Mouse (Mus musculus) adrenal gland, postnatal 14 days (tissue): Measurements from ENCODE around the gene Klhdc4. TPM values are rescaled to one million over a fixed set of nuclear protein-coding genes. Genes with fewer than 3 reads are reported as not detected.

Experiments
- DNase-seq: peaks from one replicate; pipeline ENCODE4 v3.0.0; 2021; ENCODE audit warnings: mixed read lengths
- total RNA-seq: library from RNA; stranded (reverse); gene quantifications from 2 replicates; pipeline ENCODE4 v1.2.3, GENCODE M21; 2021

Klhdc4 gene
- total RNA-seq, 1 experiment from 2014 or later: 20.4 TPM

- no peak for DNase-seq
Observed at GRCm38 (mm10) chr8:121808032-121808431, 21.3 kb downstream of the Klhdc4 start.

GRCm38 (mm10) chr8:121806126-121806525, 23.2 kb downstream of the Klhdc4 start:
- no peak for DNase-seq

GRCm38 (mm10) chr8:121804829-121805228, 24.5 kb downstream of the Klhdc4 start:
- DNase-seq: no peak

DNA sequence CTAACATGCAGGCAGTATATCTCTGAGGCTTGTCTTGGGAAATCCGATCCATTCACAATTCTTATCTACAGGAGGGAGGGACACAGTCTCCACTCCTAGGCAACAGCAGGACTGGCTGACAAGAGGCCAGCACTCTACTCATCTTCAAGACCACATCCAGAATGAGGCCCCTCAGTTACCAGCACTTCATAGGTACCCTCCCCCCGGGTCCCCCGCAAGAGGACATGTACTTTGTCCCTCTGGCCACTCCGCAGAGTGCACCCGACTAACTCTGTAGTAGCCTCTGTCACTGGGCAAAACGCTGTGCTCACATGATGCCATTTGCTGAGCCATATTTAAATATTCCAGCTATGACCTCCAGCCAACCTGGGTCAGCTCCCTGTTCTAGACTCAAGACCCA, 31.0 kb downstream of the Klhdc4 start:
- no peak for DNase-seq

- peak; percentile 33 for DNase-seq
Observed at GRCm38 (mm10) chr8:121796406-121796805, 33.0 kb downstream of the Klhdc4 start.

GRCm38 (mm10) chr8:121795461-121795860, 33.9 kb downstream of the Klhdc4 start:
- no peak for DNase-seq

- DNase-seq: no peak
Observed at GRCm38 (mm10) chr8:121794151-121794550, 35.2 kb downstream of the Klhdc4 start.

DNA sequence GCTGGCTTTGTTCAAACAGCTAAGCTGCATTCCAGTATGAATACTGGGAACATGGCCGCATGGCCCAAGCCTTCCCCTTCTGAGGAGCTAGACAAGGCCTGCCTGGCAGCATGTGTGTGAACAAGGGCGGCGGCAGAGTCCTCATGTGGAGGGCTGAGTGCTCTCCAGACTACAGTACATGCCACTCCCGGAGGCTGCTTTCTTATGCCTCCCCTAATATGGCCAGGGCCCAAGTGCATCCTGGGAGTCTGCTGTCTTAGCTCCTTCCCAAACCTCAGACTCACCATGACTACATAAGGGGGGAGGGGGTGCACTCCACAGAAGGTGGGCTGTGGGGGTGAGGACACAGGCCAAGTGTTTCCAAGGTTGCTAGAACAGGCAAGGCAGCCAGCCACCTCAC, 36.7 kb downstream of the Klhdc4 start:
- DNase-seq: no peak

DNA sequence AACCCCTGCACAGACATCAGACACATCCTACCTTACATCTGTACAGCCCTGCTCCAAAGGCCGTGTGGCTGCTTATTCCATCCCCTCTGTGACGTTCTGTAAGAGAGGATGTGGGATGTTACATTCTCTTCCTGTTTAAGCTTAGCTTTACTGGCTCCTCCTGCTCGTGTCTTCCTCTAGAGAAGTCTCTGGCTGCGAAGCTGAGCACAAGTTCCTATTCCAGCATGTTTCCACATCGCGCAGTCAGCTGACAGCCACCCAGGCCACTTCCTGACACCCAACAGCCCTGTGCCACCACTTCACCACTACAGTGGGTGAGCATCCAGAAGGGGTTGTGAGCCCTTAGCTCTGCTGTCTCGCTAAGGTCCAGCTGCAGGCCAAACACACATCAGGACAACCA, 37.2 kb downstream of the Klhdc4 start:
- no peak for DNase-seq

- DNase-seq: no peak
Observed at GRCm38 (mm10) chr8:121788786-121789185, 40.6 kb downstream of the Klhdc4 start.

DNA sequence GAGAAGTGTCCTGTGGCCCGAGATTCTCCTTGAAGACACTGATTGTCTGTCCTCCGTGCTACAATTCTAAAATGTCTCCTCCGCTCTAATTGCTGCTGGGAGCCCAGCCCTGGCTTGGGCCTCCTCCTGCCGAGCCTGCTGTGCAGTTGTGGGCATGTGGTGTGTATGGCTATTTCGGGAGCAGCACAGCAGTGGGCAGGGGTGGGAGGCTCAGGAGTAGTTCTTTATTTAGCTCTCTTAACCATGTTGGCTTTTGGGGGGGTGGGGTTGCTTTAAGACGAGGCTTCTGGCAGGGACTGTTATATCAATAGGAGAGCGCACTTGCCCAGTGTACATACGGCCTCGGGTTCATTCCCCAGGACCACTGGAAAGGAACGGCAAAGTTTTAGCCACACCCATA, 42.8 kb downstream of the Klhdc4 start:
- no peak for DNase-seq

DNA sequence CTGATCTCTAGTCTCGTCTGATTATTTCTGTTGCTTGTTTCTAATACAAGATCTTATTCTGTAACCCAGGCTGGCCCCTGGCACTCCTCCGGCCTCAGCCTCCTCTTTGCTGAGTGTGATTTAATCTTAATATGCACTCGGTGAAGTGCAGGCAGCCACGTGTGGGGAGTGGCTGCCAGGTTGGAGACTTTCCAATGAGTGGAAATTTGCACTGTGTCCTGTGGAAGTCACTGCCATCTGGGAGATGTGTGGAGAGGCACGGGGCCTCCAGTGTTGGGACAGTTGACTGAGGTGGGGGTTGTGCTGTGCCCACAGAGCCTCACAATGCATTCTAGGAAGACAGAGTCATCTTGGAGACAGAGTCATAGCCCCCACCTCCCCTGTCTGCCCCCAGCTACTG, 46.9 kb downstream of the Klhdc4 start:
- no peak for DNase-seq

GRCm38 (mm10) chr8:121773876-121774275, 55.5 kb downstream of the Klhdc4 start:
- no peak for DNase-seq

GRCm38 (mm10) chr8:121770845-121771752, 58.3 kb downstream of the Klhdc4 start:
- DNase-seq: no peak

DNA sequence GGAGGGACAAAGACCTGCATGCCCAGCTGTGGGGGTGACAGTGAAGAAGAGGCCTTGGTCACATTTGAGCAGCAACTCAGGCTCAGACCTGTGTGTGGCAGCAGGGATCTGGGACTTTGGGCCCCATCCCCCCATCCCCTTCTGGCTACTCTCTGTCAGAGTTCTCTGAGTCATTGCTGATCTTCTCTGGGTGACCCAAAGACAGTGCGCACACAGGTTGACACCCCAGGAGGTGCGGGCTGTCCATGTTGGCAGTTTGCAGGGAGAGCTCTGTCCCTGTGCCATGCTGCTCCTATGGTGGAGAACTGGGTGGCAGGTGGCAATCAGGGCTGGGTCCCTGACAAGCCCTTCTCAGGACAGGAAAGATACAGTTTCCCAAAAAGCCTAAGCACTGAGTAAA, 59.7 kb downstream of the Klhdc4 start:
- no peak for DNase-seq

DNA sequence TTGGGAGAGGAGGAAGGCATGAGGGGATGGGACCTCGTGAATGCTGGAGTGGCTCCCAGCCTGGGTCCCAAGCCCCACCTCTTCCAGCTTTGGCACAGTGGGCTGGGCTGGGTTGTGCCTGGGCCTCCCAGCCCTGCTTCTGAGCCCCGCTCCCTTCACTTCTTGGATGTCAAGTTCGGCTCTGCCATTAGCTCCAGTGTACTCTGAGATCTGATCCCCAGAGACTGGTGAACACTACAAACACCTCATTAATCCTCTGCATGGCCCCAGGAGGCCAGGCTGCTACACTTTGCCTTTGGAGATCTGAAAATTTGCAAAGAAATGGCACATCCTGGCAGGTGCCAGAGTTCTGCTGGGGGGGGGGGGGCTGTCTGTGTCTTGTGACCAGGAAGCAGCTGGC, 60.3 kb downstream of the Klhdc4 start:
- no peak for DNase-seq

- DNase-seq: peak; percentile 61
Observed at GRCm38 (mm10) chr8:121765594-121766138, 63.7 kb downstream of the Klhdc4 start.

GRCm38 (mm10) chr8:121763700-121764013, 65.7 kb downstream of the Klhdc4 start:
- DNase-seq: no peak

GRCm38 (mm10) chr8:121762999-121763699, 66.2 kb downstream of the Klhdc4 start:
- no peak for DNase-seq

DNA sequence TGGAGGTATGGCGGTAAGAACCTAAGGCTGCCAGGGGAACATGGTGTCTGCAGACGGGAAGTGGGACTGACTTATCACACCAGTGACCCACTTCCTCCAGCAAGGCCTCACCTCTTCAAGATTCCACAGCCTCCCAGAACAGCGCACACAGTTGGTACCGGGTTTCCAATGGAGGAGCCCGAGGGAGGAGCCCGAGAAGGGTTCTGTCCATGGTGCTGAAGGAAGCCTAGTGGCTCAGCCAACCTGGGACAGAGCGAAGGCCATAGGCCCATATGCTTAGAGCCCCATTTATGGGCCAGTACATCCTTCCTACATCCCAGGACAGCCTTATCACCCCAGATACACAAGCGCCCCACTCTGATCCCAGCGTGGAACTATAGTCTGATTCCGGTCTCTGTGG, 67.9 kb downstream of the Klhdc4 start:
- peak; percentile 70 for DNase-seq

- no peak for DNase-seq
Observed at GRCm38 (mm10) chr8:121760484-121760883, 68.9 kb downstream of the Klhdc4 start.

- no peak for DNase-seq
Observed at GRCm38 (mm10) chr8:121758470-121758869, 70.9 kb downstream of the Klhdc4 start.

DNA sequence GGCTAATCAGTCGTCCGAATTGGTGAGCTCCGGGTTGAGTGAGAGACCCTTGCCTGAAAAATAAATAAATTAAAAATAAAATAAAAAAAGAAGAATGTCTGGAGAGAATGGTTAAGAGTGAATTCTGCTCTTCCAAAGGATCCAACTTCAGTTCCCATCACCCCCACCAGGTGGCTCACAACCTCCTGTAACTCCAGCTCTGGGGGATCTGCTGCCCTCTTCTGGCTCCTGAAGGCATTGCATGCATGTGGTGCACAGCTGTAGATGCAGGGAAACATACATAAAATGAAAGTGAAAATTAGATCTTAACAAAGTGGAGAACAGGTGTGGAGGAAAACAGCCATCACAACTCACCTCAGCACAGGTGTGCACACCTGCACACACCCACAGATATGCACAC, 78.0 kb downstream of the Klhdc4 start:
- peak; percentile 86 for DNase-seq
